Mouse (Mus musculus) liver, adult 2 months (tissue): ENCODE data around the gene Sc5d. TPM values are rescaled to one million over a fixed set of nuclear protein-coding genes. Genes with fewer than 3 reads are reported as not detected.
A peak's percentile ranks its signal among the peaks of the same experiment; 100 is the strongest.

ENCODE experiments used
- DNase-seq: peaks from one replicate; pipeline ENCODE4 v3.0.0-alpha.2; 2011; ENCODE audit warnings: low read depth, low spot score; ENCODE audit errors: extremely low read depth
- H3K27ac ChIP-seq: fragments of 200-500 bp; replicated peaks from 2 replicates; pipeline ENCODE4 v1.5.1; 2012; ENCODE audit warnings: low read depth, mild to moderate bottlenecking, control low read depth, inconsistent platforms, low read length; ENCODE audit not compliant: insufficient read depth
- H3K27me3 ChIP-seq: fragments of 200-500 bp; 2 replicates; pipeline ENCODE4 v1.6.1; 2012; ENCODE audit warnings: mild to moderate bottlenecking, moderate library complexity, low read length, inconsistent platforms; ENCODE audit not compliant: control insufficient read depth, insufficient read depth
- H3K36me3 ChIP-seq: fragments of 200-500 bp; 2 replicates; pipeline ENCODE4 v1.6.1; 2012; ENCODE audit warnings: low read length, inconsistent platforms; ENCODE audit not compliant: control insufficient read depth, insufficient read depth
- H3K4me1 ChIP-seq: fragments of 200-500 bp; 2 replicates; pipeline ENCODE4 v1.6.1; 2011; ENCODE audit warnings: low read length; ENCODE audit not compliant: control insufficient read depth, insufficient read depth
- H3K4me3 ChIP-seq: fragments of 200-500 bp; 2 replicates; pipeline ENCODE4 v1.5.1; 2011; ENCODE audit warnings: low read depth, mild to moderate bottlenecking, control low read depth, low read length, moderate library complexity; ENCODE audit not compliant: insufficient read depth
- H3K79me2 ChIP-seq: fragments of 200-500 bp; 2 replicates; pipeline ENCODE4 v1.6.1; 2012; ENCODE audit warnings: inconsistent platforms, mild to moderate bottlenecking, low read length, moderate library complexity; ENCODE audit not compliant: control insufficient read depth, insufficient read depth
- H3K9ac ChIP-seq: fragments of 200-500 bp; 2 replicates; pipeline ENCODE4 v1.6.1; 2012; ENCODE audit warnings: low read depth, mild to moderate bottlenecking, control low read depth, inconsistent platforms, low read length
- CTCF ChIP-seq: fragments of 200-500 bp; IDR thresholded peaks from 2 replicates; pipeline ENCODE4 v1.5.1; 2011; ENCODE audit warnings: low read depth, low read length, control low read depth
- POLR2A ChIP-seq: fragments of 200-500 bp; IDR thresholded peaks from 2 replicates; pipeline ENCODE4 v1.6.1; 2011; ENCODE audit warnings: low read length, control low read depth; ENCODE audit not compliant: insufficient read depth; ENCODE audit errors: extremely low read depth
- WGBS: fragments of 180-500 bp; shearing (Covaris S2); methylation state at CpG from one replicate; pipeline ENCODE4 v1.1.7; 2018; 5-methylcytosine and 5-hydroxymethylcytosine counted together
- polyA plus RNA-seq: library from polyadenylated mRNA; depleted of rRNA; stranded (reverse); fragments of >200 nt; gene quantifications from 2 replicates; pipeline ENCODE4 v1.2.3, GENCODE M21; 2012
- total RNA-seq: library from RNA; depleted of rRNA; stranded (reverse); fragments of >200 nt; gene quantifications from 2 replicates; pipeline ENCODE4 v1.2.3, GENCODE M21; 2014

The Sc5d gene
- total and polyA plus RNA-seq, 2 experiments: 532 to 777 TPM

GRCm38 (mm10) chr9:42275761-42276145, 11.7 kb upstream of the Sc5d start:
- Histone ChIP-seq H3K27me3 (no peaks in the 10 kb centered on the region), H3K4me3 (no peak overlapping the region), H3K9ac (peak overlapping the region; percentile 47), H3K36me3 (peaks cover 3% of the 10 kb centered on the region; the same call in 1 of the 2 replicates), H3K79me2 (0 out of 2 replicates have a peak, but pooled peaks cover 4% of the 10 kb centered on the region), H3K27ac (peak overlapping the region; percentile 76), H3K4me1 (peaks cover 18% of the 10 kb centered on the region)
- no peak for TF ChIP-seq POLR2A
- no peak for TF ChIP-seq CTCF
- 17% methylated on average over 11 of the region's 11 CpGs for WGBS
- peak; percentile 90 for DNase-seq

- Histone ChIP-seq H3K9ac (peak overlapping the region; percentile 47), H3K4me3 (no peak overlapping the region), H3K27ac (peak overlapping the region; percentile 81), H3K36me3 (peaks cover 3% of the 10 kb centered on the region; the same call in 1 of the 2 replicates), H3K79me2 (0 out of 2 replicates have a peak, but pooled peaks cover 4% of the 10 kb centered on the region), H3K4me1 (peaks cover 19% of the 10 kb centered on the region), H3K27me3 (no peaks in the 10 kb centered on the region)
- 16% methylated on average over 13 of the region's 13 CpGs for WGBS
- TF ChIP-seq POLR2A (no peak), CTCF (0 out of 2 replicates have a peak, but pooled peaks have one; percentile 15)
- peak; percentile 100 for DNase-seq
These were observed 11.1 kb upstream of the Sc5d start for GRCm38 (mm10) chr9:42275027-42275760.

- peaks cover 3% of the 10 kb centered on the region; the same call in 1 of the 2 replicates for H3K36me3 ChIP-seq
- peak; percentile 77 for DNase-seq
- TF ChIP-seq POLR2A: no peak
- no peak for TF ChIP-seq CTCF
- peak overlapping the region; percentile 94 for H3K27ac ChIP-seq
- H3K4me3 ChIP-seq: peak overlapping the region; percentile 3
- 25% methylated on average over 6 of the region's 6 CpGs for WGBS
- no peaks in the 10 kb centered on the region for H3K27me3 ChIP-seq
- H3K4me1 ChIP-seq: peaks cover 25% of the 10 kb centered on the region
- peak overlapping the region; percentile 76 for H3K9ac ChIP-seq
- H3K79me2 ChIP-seq: 0 out of 2 replicates have a peak, but pooled peaks cover 4% of the 10 kb centered on the region
These were observed 9.7 kb upstream of the Sc5d start for GRCm38 (mm10) chr9:42273682-42274296.

DNA sequence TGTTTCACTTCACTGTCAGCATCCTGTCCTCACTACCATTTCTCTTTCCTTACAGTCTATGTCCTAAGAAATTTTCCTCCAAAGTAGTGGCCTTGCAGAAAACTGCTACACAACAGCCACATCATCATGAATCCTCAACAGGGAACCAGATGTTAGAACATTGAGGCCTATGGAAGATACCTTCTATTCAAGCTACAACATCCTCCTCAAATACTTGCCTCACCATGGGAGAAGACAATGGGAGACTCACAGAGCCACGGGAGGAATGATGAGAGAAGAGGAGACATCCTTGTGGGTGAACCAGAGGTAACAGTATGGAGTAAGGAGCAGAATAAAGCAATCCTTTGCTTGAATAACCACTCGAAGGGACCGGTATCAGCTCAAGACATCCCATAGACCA, 9.1 kb upstream of the Sc5d start:
- DNase-seq: no peak
- Histone ChIP-seq H3K9ac (peak overlapping the region; percentile 76), H3K4me1 (peaks cover 25% of the 10 kb centered on the region), H3K27me3 (no peaks in the 10 kb centered on the region), H3K4me3 (peak overlapping the region; percentile 47), H3K79me2 (0 out of 2 replicates have a peak, but pooled peaks cover 4% of the 10 kb centered on the region), H3K27ac (peak overlapping the region; percentile 94), H3K36me3 (peaks cover 3% of the 10 kb centered on the region; the same call in 1 of the 2 replicates)
- TF ChIP-seq POLR2A: no peak
- TF ChIP-seq CTCF: no peak
- 79% methylated on average over 3 of the region's 3 CpGs for WGBS

DNA sequence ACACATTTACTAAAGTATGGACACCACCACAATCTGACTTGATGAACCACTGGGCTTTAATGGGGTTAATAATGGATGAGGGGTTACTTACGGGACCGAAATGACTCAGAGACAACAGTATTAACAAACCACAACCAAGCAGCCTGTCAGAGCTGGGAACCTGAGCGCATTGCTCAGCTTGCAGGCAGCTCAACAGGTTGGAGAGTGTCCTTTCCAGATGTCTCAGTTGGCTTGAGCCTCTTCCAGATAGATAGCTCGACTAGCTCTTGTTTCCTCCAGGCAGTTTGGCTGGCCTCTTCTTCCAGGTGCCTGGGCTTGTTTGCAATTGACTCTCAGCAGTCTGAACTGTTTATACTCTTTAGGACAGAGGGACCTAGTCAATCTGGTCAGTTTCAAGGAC, 8.6 kb upstream of the Sc5d start:
- Histone ChIP-seq H3K27ac (peak overlapping the region; percentile 94), H3K27me3 (no peaks in the 10 kb centered on the region)
- TF ChIP-seq POLR2A (no peak), CTCF (no peak)

DNA sequence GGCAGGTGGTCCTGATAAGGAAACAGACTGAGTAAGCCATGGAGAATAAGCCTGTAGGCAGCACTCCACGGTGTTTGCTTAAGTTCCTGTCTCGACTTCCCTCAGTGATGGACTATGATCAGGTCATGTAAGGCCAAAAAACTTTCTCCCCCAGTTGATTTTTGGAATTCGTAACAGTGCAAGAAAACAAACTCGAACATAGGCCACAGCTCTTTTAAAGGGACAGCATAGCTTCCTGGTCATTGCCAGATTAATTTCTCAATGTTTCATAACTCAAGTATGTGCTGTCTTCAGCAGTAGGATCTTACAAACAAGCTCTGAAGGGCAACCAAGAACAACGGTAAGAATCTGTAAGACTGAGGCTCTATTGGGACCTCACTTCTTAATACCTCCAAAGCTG, 7.4 kb upstream of the Sc5d start:
- Histone ChIP-seq H3K79me2 (no peaks in the 10 kb centered on the region), H3K4me3 (peak overlapping the region; percentile 44), H3K9ac (peak overlapping the region; percentile 80), H3K4me1 (peaks cover 25% of the 10 kb centered on the region), H3K36me3 (peaks cover 3% of the 10 kb centered on the region; the same call in 1 of the 2 replicates), H3K27me3 (no peaks in the 10 kb centered on the region), H3K27ac (peak overlapping the region; percentile 99)
- TF ChIP-seq POLR2A (0 out of 2 replicates have a peak, but pooled peaks have one; percentile 12), CTCF (no peak)
- 11% methylated on average over 5 of the region's 5 CpGs for WGBS
- DNase-seq: peak; percentile 99

More for the DNA sequence above, 8.6 kb upstream of the Sc5d start:
- Histone ChIP-seq H3K36me3 (peaks cover 3% of the 10 kb centered on the region; the same call in 1 of the 2 replicates), H3K9ac (peak overlapping the region; percentile 76), H3K4me3 (peak overlapping the region; percentile 30), H3K4me1 (peaks cover 25% of the 10 kb centered on the region), H3K79me2 (0 out of 2 replicates have a peak, but pooled peaks cover 3% of the 10 kb centered on the region)
- whole genome bisulfite sequencing: 25% methylated on average over 4 of the region's 4 CpGs
- peak; percentile 73 for DNase-seq
